Mouse (Mus musculus) bone marrow, adult 2 months (tissue): Measurements from ENCODE around the gene Tll2. TPM values are rescaled to one million over a fixed set of nuclear protein-coding genes. Genes with fewer than 3 reads are reported as not detected.

Experiments used
- H3K27ac ChIP-seq: fragments of 200-500 bp; 2 replicates; pipeline ENCODE4 v1.5.1; 2012; ENCODE audit warnings: low read depth, mild to moderate bottlenecking, control low read depth, inconsistent platforms, low read length; ENCODE audit not compliant: control insufficient read depth, poor library complexity, insufficient read depth
- H3K4me1 ChIP-seq: fragments of 200-500 bp; 2 replicates; pipeline ENCODE4 v1.6.1; 2011; ENCODE audit warnings: low read length; ENCODE audit not compliant: control insufficient read depth, insufficient read depth
- H3K4me3 ChIP-seq: fragments of 200-500 bp; replicated peaks from 2 replicates; pipeline ENCODE3; 2011; ENCODE audit warnings: mild to moderate bottlenecking, low read depth, low read length, control low read depth; ENCODE audit not compliant: control insufficient read depth
- CTCF ChIP-seq: fragments of 200-500 bp; IDR thresholded peaks from 2 replicates; pipeline ENCODE4 v1.5.1; 2011; ENCODE audit warnings: low read length, control low read depth; ENCODE audit not compliant: control insufficient read depth, insufficient read depth
- POLR2A ChIP-seq: fragments of 200-500 bp; IDR thresholded peaks from 2 replicates; pipeline ENCODE4 v1.6.1; 2011; ENCODE audit warnings: low read depth, mild to moderate bottlenecking, control low read depth, low read length, borderline replicate concordance; ENCODE audit not compliant: control insufficient read depth
- WGBS: fragments of 180-500 bp; shearing (Covaris S2); methylation state at CpG from one replicate; pipeline ENCODE4 v1.1.7; 2018; 5-methylcytosine and 5-hydroxymethylcytosine counted together
- polyA plus RNA-seq: library from polyadenylated mRNA; stranded (reverse); fragments of >200 nt; gene quantifications from 2 replicates; pipeline ENCODE4 v1.2.4, GENCODE M21; 2011; ENCODE audit warnings: low replicate concordance; ENCODE audit not compliant: missing spikeins, insufficient read depth, insufficient read length

Gene Tll2
- polyA plus RNA-seq, 1 experiment = not detected

DNA sequence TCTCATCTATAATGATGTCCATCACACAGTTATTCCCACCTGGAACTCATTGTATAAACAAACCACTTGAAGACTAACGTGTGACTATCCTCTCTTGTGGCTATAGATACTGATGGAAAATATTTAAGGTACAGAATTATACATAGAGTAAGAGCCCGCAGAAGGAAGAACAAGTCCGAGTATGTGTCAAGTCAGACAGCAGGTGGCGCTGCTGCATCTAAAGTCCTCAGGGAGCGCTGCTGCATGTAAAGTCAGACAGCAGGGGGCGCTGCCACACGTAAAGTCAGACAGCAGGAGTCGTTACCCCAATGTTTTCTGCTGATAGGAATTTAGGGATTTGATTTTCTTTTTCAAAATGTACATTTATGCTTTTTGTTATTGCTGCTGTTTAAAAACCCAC is 135.1 kb downstream of the Tll2 start:
- Histone ChIP-seq H3K27ac (no peak overlapping the region), H3K4me1 (no peaks in the 10 kb centered on the region), H3K4me3 (no peak overlapping the region)
- no peak for TF ChIP-seq POLR2A
- TF ChIP-seq CTCF = peak; percentile 100
- WGBS = under 1% methylated on average over 8 of the region's 8 CpGs

DNA sequence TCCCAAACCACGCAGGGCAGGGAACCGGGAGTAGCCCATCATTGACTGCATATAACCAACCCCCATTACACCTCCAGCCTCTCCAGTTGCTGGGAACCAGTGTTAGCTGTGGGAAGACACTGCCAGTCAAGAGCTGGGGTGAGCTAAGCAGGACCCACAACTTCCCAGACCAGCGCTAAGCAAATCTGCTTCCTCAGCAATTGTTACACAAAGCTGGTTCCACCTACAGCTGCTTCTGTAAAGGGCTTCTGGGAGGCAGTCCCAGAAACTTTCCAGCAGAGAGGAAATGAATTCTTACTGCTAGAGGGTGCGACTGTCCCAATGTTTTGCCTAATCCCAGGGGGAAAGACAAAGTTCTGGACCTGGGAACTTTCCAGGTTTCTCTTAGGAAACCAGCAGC is 151.9 kb downstream of the Tll2 start:
- TF ChIP-seq POLR2A = no peak
- H3K27ac ChIP-seq = no peak overlapping the region
- H3K4me3 ChIP-seq = no peak overlapping the region
- WGBS = 78% methylated on average over 4 of the region's 4 CpGs
- H3K4me1 ChIP-seq = no peaks in the 10 kb centered on the region

GRCm38 (mm10) chr19:41053530-41053929 is 153.1 kb downstream of the Tll2 start:
- TF ChIP-seq CTCF = peak; percentile 78
- no peak for TF ChIP-seq POLR2A
- WGBS = 34% methylated on average over 10 of the region's 10 CpGs
- Histone ChIP-seq H3K4me1 (no peaks in the 10 kb centered on the region), H3K27ac (no peak overlapping the region), H3K4me3 (no peak overlapping the region)

- no peaks in the 10 kb centered on the region for H3K4me1 ChIP-seq
- TF ChIP-seq POLR2A (no peak), CTCF (no peak)
- 67% methylated on average over 5 of the region's 5 CpGs for WGBS
- H3K4me3 ChIP-seq = no peak overlapping the region
- no peak overlapping the region for H3K27ac ChIP-seq
Measured at GRCm38 (mm10) chr19:41052247-41052646, 154.4 kb downstream of the Tll2 start.

- TF ChIP-seq POLR2A (no peak), CTCF (no peak)
- Histone ChIP-seq H3K4me1 (no peaks in the 10 kb centered on the region), H3K4me3 (no peak overlapping the region), H3K27ac (no peak overlapping the region)
- 50% methylated on average over 1 of the region's 1 CpGs for WGBS
Measured at GRCm38 (mm10) chr19:41051714-41052113, 154.9 kb downstream of the Tll2 start.

DNA sequence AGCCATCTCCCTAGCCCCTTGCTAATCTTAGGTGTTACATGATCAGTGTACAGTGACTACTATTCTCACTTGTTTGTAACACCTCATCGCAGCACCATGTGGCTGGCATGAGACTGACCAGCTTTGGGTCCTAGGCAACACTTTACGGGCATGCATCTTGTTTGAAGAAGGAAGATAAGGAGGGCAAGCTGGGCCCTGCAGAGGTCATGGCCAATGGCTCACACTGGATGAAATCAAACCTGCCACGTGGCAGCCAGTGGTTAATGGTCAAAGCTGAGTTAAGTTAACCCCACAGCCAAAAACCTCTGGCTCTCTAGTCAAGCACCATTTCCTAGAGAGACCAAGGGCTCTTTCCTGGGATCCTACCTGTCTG is 158.5 kb downstream of the Tll2 start:
- WGBS = 85% methylated on average over 3 of the region's 3 CpGs
- no peak for TF ChIP-seq POLR2A
- TF ChIP-seq CTCF = no peak
- H3K4me1 ChIP-seq = no peaks in the 10 kb centered on the region
- no peak overlapping the region for H3K27ac ChIP-seq
- no peak overlapping the region for H3K4me3 ChIP-seq

DNA sequence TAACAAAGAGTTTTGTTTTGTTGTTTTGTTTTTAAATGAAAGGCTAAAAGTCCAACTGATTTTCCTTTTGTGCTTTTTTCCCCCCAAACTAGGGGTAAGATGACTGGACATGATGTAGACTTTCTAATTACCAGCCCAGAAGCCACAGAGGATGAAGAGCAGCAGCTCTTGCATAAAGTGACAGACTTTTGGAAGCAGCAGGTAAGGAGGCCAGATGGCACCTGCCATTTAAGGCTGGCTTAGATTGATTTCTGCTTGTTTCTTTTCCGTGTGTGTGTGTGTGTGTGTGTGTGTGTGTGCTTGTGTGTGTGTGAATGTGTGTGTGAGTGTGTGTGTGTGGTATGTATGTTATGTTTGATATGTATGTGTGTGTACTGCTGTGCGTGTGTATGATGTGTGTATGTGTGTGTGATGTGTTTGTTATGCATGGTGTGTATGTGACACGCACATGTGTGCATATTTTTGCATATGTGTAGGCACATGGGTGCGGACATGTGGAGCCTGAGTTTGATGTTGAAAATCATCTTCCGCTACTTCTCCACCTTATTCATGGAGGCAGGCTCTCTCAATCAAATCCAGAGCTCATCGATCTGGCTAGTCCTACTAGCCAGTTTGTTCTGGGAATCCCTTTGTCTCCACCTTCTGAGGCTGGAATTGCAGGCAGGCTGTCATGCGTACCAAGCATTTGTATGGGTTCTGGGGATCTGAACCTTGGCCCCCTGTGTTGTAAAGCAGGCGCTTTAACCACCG is 159.0 kb downstream of the Tll2 start:
- no peaks in the 10 kb centered on the region for H3K4me1 ChIP-seq
- TF ChIP-seq POLR2A (no peak), CTCF (no peak)
- no peak overlapping the region for H3K27ac ChIP-seq
- no peak overlapping the region for H3K4me3 ChIP-seq
- WGBS = 80% methylated on average over 9 of the region's 9 CpGs

DNA sequence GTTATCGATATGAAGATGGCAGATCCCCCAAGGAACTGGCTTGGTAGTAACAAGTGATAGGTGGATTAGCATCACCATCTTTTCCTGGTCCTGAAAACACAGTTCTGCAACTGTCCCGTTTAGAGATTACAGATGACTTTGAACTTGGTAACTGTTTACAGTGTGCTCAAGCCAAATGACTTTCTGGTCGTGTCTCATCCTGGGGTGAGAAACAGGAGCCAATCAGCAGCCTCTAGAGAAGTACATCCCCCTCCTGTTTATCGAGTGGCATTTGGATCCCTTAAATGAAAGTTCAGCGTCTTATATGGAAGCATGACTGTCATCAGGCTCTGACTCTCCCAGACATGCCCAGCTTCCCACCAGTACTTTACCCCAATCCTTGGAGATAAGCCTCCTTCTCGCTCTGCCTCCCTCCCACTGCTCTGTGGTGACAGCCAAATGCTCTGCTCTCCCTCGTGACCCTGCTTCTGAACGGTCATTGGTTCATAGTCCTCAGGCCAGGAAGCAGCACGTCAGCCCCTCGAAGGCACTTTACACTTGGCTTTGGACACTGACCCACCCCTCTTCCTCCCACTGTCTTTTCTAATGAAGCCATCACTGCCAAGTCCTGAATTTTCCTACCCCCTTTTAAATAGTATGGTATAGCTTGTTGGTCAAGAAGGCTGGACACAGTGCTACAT is 161.4 kb downstream of the Tll2 start:
- H3K27ac ChIP-seq = no peak overlapping the region
- no peak overlapping the region for H3K4me3 ChIP-seq
- WGBS = 71% methylated on average over 10 of the region's 10 CpGs
- no peak for TF ChIP-seq CTCF
- no peak for TF ChIP-seq POLR2A
- no peaks in the 10 kb centered on the region for H3K4me1 ChIP-seq

GRCm38 (mm10) chr19:41039110-41039509 is 167.5 kb downstream of the Tll2 start:
- peaks cover 2% of the 10 kb centered on the region for H3K4me1 ChIP-seq
- TF ChIP-seq CTCF = no peak
- TF ChIP-seq POLR2A = no peak
- H3K4me3 ChIP-seq = no peak overlapping the region
- WGBS = 6% methylated on average over 7 of the region's 7 CpGs
- H3K27ac ChIP-seq = no peak overlapping the region
